Mouse (Mus musculus): ENCODE results near the gene Acot4.
"Not testable (repeated sequence)": the region's sequence is repeated elsewhere in the genome, so short reads cannot be mapped to it uniquely, and the experiment has no call there.

Acot4 gene

GRCm38 (mm10) chr12:84038241-84038640, at the start of gene Acot4:
Gene Acot4, plus strand, starts transcription at chr12:84038379.
- peak; percentile 33 for DNase-seq (ENCODE audit: low read depth, low spot score)

- peak; percentile 44 for DNase-seq (ENCODE audit: low read depth, low spot score)
These were observed 49.7 kb upstream of the Acot4 start for GRCm38 (mm10) chr12:83988483-83988882.

GRCm38 (mm10) chr12:83989378-83989777, 48.8 kb upstream of the Acot4 start:
- no peak for DNase-seq (ENCODE audit: low read depth, low spot score)

GRCm38 (mm10) chr12:83997221-83997620, 41.0 kb upstream of the Acot4 start:
- no peak for DNase-seq (ENCODE audit: low read depth, low spot score)

DNA sequence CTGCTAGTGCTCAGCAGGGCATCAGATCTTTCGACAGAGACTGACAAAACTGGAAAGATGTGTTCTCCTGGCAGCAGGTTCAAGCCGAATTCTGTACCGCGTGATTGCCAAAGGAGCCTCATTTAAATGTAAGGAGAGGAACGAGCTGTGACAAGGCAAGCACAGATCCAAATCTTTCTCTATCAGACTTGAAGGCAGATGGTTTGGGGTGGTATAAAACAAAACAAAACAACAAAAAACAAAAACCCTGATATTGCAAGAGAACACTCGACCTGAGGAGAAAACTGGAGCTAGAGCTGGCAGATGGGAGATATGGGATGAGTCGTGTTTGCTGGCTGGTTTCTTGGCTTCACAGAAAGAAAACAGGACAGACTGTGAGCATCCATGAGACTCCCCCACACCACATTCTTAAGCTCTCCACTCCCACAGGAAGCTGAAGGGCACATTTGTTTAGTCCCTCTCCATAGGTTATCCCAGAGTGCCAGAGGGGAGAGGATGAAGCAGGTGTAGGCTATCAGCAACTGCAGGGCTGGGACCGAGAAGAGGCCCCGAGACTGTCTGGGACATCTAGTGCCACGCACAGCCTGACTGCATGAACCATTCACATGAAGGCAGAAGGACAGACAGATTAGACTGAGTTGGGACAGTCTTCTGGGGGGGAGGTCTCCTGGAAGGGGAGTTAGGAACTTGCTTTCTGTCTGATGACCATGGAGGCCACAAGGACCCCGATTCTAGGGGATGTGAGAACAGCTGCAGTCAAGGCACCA, 39.7 kb upstream of the Acot4 start:
- DNase-seq (ENCODE audit: low read depth, low spot score): no peak

DNA sequence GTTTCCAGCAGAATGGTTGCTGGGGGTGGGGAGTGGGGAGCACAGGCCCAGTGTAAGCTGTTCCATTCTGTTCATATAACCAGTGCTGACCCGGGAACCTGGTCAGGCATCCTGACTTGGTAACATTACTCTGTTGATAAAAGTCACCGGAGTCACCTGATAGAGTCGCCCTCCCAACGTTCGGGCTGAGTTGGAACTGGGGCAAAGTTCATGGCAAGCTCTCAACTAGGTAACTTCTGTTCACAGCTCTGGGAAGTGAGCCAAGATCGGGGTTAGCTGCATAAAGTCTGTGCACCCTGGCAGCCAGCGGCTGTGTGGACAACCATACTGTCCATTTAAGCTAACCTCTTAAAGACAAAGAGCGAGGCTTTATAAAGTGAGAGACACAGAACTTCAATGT, 38.9 kb upstream of the Acot4 start:
- not testable (repeated sequence) for DNase-seq (ENCODE audit: low read depth, low spot score)

DNA sequence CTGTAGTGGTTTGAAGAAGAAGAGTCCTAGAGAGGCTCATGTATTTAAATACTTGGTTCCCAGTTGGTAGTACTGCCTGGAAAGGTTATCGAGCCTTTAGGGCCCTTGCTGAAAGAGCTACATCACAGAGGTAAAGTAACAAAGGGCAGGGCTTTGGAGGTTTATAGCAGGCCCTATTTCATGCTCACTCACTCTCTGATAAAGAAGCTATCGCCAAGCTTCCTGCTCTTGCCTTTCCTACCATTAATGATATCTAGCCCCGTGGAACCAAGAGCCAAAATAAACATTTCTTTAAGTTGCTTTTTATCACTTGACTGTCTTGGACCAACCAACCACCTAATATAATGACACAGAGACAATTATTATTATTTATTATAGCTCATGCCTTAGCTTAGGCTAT, 37.8 kb upstream of the Acot4 start:
- DNase-seq (ENCODE audit: low read depth, low spot score): no peak

DNA sequence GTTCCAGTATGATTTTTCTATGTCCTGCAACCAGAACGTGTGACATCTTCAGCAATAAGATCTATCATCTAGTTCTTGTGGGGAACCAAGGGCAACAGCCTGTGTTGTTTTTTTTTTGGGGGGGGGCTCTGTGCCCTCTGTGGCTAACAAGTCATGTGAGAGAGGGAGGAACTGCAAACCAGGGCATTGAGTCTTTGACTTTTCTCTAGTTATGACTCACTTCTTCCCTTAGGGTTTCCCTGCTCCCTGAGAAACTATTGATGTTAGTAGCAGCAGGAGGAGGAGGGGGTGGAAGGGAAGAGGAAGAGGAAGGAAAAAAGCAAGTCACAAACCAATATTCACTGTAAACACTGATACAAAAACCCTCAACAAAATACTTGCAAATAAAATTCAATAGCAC, 34.3 kb upstream of the Acot4 start:
- no peak for DNase-seq (ENCODE audit: low read depth, low spot score)

- DNase-seq (ENCODE audit: low read depth, low spot score): no peak
These were observed 29.9 kb upstream of the Acot4 start for GRCm38 (mm10) chr12:84008251-84008650.

GRCm38 (mm10) chr12:84008729-84009128, 29.4 kb upstream of the Acot4 start:
- DNase-seq (ENCODE audit: low read depth, low spot score): no peak

- DNase-seq (ENCODE audit: low read depth, low spot score): peak; percentile 87
These were observed 28.8 kb upstream of the Acot4 start, which contains the start of gene Acot1 for GRCm38 (mm10) chr12:84009171-84009965. Gene Acot1, plus strand, starts transcription at chr12:84009490.

GRCm38 (mm10) chr12:84010201-84010600, 28.0 kb upstream of the Acot4 start:
- no peak for DNase-seq (ENCODE audit: low read depth, low spot score)

DNA sequence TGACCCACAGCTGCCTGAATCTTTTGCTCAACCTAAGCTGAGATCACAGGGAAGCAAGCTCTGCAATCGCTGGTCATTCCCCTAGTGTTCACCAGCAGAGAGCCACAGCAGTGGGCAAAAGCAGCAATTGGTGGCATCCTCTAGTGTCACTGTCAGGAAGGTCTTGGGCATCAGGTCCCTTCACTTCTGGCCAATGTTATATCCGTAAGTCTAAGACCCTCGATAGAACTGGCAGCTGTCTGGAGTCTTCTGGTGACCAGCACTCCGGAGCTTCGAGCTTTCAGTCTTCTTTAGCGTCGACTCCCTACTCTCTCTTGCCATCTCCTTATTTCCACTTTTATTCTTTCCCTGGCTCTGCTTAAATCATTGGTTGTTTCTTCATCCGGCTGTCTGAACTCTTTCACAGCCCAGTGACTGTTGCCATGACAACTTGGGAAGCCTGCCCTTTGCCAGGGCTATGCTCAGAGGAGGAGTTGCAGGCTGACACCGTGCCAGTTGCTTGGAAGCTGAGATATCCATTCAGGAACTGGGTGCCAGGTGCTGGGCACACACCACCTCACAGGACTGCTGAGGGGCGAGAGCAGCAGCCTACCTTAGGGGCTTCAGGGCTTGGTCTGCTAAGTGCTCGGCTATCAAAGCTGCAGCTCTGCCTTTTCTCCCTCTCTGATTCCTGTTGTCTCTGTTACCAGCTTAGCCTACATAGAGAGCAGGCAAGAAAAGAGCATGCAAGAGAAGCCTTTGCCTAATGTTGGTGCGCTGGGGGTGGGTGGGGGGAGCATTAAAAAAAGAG, 26.7 kb upstream of the Acot4 start:
- peak; percentile 23 for DNase-seq (ENCODE audit: low read depth, low spot score)

GRCm38 (mm10) chr12:84013130-84013529, 25.0 kb upstream of the Acot4 start:
- peak; percentile 10 for DNase-seq (ENCODE audit: low read depth, low spot score)

DNA sequence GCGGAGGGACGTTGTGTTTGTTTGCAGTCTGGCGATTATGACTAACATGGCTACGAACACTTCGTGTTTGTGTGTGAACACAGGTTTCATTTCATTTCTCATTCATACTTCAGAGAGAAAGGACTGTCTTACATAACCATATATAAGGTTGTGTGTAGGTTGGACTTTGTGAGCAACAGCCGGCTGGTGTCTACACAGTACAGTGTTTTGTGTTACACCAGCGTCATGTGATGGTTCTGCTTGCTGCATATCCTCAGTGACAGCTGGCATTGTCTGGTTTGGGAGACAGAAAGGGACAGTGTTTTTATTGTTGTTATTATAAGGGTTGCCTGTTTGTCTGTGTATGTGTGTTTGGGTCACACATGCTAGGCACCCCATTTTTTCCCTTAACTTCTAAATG, 24.5 kb upstream of the Acot4 start:
- no peak for DNase-seq (ENCODE audit: low read depth, low spot score)

DNA sequence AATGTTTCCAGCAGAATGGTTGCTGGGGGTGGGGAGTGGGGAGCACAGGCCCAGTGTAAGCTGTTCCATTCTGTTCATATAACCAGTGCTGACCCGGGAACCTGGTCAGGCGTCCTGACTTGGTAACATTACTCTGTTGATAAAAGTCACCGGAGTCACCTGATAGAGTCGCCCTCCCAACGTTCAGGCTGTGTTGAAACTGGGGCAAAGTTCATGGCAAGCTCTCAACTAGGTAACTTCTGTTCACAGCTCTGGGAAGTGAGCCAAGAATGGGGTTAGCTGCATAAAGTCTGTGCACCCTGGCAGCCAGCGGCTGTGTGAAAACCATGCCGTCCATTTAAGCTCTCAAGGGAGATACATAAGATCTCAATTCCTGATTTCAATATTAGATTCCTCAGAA, 17.7 kb upstream of the Acot4 start:
- not testable (repeated sequence) for DNase-seq (ENCODE audit: low read depth, low spot score)

- not testable (repeated sequence) for DNase-seq (ENCODE audit: low read depth, low spot score)
These were observed 15.9 kb upstream of the Acot4 start for GRCm38 (mm10) chr12:84022266-84022665.

DNA sequence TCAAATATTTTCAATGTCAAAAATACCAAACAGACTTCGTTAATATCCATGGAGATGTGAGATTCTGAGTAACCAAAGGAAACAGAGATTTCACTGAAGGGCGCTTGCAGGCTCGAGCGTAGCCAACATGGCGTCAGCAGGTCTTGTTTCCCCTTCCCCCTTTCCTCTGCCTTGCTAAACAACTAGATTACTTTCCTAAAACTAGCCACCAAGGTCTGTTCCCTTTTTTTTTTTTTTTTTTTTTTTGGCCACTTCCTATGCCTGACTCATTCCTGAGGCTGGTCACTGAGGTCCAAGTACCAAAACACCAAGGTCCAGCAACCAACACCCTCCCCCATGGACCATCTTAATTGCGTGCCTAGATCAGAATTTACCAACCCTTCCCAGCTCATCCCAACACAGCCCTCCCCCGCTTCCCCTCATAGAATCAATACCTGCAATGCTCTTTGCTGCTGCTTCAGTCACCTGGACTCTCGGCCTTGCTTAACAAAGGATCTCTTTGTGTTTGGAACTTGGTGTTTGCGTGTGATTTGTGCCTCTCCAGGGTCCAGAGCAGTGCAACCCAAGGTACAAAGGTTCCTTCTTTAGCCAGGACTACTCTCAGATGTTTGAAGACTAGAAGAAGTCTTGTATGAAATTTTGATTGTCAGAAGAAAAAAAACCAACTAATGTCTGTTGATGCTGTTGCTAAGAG, 15.0 kb upstream of the Acot4 start:
- DNase-seq (ENCODE audit: low read depth, low spot score): no peak

GRCm38 (mm10) chr12:84025888-84026287, 12.3 kb upstream of the Acot4 start:
- no peak for DNase-seq (ENCODE audit: low read depth, low spot score)

DNA sequence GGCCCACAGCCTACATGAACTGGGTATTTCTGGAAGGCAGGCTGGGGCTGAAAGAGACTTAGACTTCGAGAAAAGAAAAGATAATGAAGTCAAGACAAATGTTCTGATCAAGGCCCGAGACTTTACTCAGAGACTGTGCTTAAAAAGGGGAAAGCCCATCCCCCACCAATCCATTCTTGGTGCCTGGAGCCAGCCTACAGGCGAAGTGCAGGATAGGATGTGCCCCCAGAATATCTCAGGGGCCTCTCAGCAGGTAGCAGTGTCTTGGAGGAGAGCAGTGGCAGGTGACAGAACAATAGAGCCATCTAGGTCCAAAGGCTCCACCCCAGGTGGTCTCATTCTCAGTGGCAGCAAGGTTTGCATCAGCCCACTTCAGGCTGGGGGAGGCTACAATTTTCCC, 9.9 kb upstream of the Acot4 start:
- peak; percentile 61 for DNase-seq (ENCODE audit: low read depth, low spot score)

DNA sequence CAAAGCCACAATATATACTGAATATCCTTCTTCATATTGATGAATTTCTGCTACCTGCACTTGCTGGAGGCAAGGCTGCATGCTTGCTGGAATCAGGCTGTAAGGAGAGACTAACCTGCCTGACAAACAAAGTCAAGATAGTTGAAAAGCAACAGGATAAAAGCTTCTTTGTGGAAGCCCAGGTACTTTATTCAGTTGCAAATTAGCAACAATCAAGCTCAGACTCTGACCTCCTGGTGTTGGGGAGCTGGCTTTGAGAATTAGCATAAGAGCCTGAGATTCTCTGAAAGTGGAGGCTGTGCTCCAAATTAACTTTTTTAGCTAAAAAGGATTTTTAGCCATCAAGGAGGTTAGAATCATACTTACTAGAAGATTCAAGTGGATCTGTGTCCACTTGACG, 9.1 kb upstream of the Acot4 start:
- DNase-seq (ENCODE audit: low read depth, low spot score): peak; percentile 58
